Mouse (Mus musculus) cerebellum, adult 9-10 months (tissue): ENCODE measurements at regions not wholly inside any gene's neighbourhood (a gene's known extent, or its start where the extent isn't known, plus 50 kb on each side); places are given as distances from the start of the nearest gene placed in this dataset.
A peak's percentile ranks its signal among the peaks of the same experiment; 100 is the strongest.

Source experiments
- DNase-seq: peaks from one replicate; pipeline ENCODE4 v3.0.0; 2022

- DNase-seq = no peak
Measured at GRCm38 (mm10) chrX:68954687-68955086, 61.8 kb upstream of the Gm6812 start.

DNA sequence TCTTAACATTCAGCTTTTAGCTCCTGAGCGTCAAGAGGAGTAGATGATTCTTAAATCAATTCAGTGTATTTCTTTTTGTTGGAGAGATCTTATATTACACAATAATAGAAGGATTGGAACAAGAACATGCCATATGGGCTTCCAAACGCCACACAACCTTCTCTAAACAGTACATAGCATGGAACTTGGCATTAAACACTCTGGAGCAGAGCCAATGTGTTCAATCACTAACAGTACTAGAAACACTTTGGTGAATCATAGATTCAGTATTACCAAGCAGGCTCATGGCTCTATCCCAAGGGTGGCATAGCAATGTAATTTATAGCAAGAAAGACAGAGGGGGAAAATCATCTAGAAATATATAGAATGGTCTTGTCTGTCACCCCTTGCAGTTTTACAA is 60.4 kb upstream of the Gm6812 start:
- DNase-seq = no peak

- DNase-seq = peak; percentile 55
Measured at GRCm38 (mm10) chrX:68950730-68951129, 57.9 kb upstream of the Gm6812 start.

DNA sequence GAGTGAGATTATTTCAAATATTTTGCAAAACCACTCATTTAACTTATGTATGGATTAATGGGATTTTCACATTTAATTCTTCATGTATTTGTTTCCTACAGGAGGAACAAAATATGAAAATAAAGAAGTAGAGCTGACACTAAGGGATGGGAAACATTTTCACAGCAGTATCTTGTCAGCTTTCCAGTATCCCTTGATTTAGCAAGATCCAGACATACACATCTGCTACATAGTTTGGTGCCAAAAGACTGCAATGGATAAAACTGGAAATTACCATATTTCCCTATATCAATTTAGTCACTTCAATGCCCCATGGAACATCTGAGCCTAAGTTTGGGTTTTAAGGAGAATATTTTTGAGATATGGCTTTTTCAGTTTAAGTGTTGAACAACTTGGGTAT is 52.9 kb upstream of the Gm6812 start:
- DNase-seq = no peak
